Mouse (Mus musculus) liver, adult 2 months (tissue): ENCODE data around the gene Cdcp2. TPM values are rescaled to one million over a fixed set of nuclear protein-coding genes. Genes with fewer than 3 reads are reported as not detected.

Experiments used
- DNase-seq: peaks from one replicate; pipeline ENCODE4 v3.0.0-alpha.2; 2011; ENCODE audit warnings: low read depth, low spot score; ENCODE audit errors: extremely low read depth
- H3K27ac ChIP-seq: fragments of 200-500 bp; replicated peaks from 2 replicates; pipeline ENCODE4 v1.5.1; 2012; ENCODE audit warnings: low read depth, mild to moderate bottlenecking, control low read depth, inconsistent platforms, low read length; ENCODE audit not compliant: insufficient read depth
- H3K27me3 ChIP-seq: fragments of 200-500 bp; 2 replicates; pipeline ENCODE4 v1.6.1; 2012; ENCODE audit warnings: mild to moderate bottlenecking, moderate library complexity, low read length, inconsistent platforms; ENCODE audit not compliant: control insufficient read depth, insufficient read depth
- H3K36me3 ChIP-seq: fragments of 200-500 bp; 2 replicates; pipeline ENCODE4 v1.6.1; 2012; ENCODE audit warnings: low read length, inconsistent platforms; ENCODE audit not compliant: control insufficient read depth, insufficient read depth
- H3K4me1 ChIP-seq: fragments of 200-500 bp; 2 replicates; pipeline ENCODE4 v1.6.1; 2011; ENCODE audit warnings: low read length; ENCODE audit not compliant: control insufficient read depth, insufficient read depth
- H3K4me3 ChIP-seq: fragments of 200-500 bp; 2 replicates; pipeline ENCODE4 v1.5.1; 2011; ENCODE audit warnings: low read depth, mild to moderate bottlenecking, control low read depth, low read length, moderate library complexity; ENCODE audit not compliant: insufficient read depth
- H3K79me2 ChIP-seq: fragments of 200-500 bp; 2 replicates; pipeline ENCODE4 v1.6.1; 2012; ENCODE audit warnings: inconsistent platforms, mild to moderate bottlenecking, low read length, moderate library complexity; ENCODE audit not compliant: control insufficient read depth, insufficient read depth
- H3K9ac ChIP-seq: fragments of 200-500 bp; 2 replicates; pipeline ENCODE4 v1.6.1; 2012; ENCODE audit warnings: low read depth, mild to moderate bottlenecking, control low read depth, inconsistent platforms, low read length
- CTCF ChIP-seq: fragments of 200-500 bp; IDR thresholded peaks from 2 replicates; pipeline ENCODE4 v1.5.1; 2011; ENCODE audit warnings: low read depth, low read length, control low read depth
- POLR2A ChIP-seq: fragments of 200-500 bp; IDR thresholded peaks from 2 replicates; pipeline ENCODE4 v1.6.1; 2011; ENCODE audit warnings: low read length, control low read depth; ENCODE audit not compliant: insufficient read depth; ENCODE audit errors: extremely low read depth
- WGBS: fragments of 180-500 bp; shearing (Covaris S2); methylation state at CpG from one replicate; pipeline ENCODE4 v1.1.7; 2018; 5-methylcytosine and 5-hydroxymethylcytosine counted together
- polyA plus RNA-seq: library from polyadenylated mRNA; depleted of rRNA; stranded (reverse); fragments of >200 nt; gene quantifications from 2 replicates; pipeline ENCODE4 v1.2.3, GENCODE M21; 2012; rRNA removed
- total RNA-seq: library from RNA; depleted of rRNA; stranded (reverse); fragments of >200 nt; gene quantifications from 2 replicates; pipeline ENCODE4 v1.2.3, GENCODE M21; 2014; rRNA removed

Cdcp2 gene
- not detected in 2 replicates for total RNA-seq
- polyA plus RNA-seq, result not detected in 2 replicates

DNA sequence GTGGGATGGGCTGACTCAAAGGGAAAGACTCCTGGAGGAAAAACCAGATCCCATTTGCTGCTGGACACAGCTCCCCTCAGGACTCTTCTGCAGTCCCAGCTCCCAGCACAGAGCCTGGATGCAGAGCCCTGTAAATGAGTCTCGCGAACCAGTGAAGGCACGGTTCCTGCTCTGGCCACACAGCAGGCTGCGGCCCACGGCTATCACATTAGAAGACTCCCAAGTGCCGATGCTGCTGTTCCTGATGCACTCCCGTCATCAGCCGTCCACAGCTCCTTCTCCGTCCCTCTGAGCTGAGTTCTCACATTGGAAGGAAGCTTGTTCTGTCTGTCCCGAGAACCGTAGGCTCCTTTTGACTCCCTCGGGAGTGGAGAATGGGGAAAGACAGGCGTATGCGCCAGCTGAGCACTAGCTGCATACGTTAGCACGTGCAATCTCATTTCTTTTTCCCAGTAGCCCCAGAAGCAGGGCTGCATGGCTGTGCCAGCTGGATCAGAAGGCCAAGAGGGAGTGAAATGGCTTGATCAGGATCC is at the start of gene Cdcp2:
TSS of gene Cdcp2 (plus strand) at position 51 of the 533 bp plus-strand sequence.
- WGBS, result 92% methylated on average over 16 of the region's 16 CpGs

DNA sequence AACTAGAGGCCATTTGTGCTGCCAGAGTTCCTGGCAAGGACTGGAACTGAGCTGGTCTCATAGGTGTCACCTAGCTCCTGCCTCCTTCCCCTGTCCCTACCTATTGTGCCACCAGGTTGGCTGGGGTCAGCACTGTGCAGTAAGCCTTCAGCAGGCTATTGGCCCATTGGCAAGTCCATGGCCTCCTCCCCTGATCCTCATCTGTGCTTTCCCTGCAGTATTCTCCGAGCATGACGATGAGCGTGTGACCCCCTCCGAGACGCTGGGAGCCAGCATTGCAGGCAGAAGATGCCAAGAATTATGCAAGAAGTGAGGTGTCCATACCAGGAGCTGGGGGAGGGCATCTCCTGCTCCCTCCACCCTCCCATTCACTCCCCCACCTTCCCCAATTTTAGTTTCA is 48.9 kb upstream of the Cdcp2 start:
- H3K4me3 ChIP-seq, result no peak overlapping the region
- no peak overlapping the region for H3K9ac ChIP-seq
- H3K36me3 ChIP-seq, result peaks cover 2% of the 10 kb centered on the region; the same call in 1 of the 2 replicates
- no peaks in the 10 kb centered on the region for H3K79me2 ChIP-seq
- no peak for TF ChIP-seq CTCF
- TF ChIP-seq POLR2A, result no peak
- no peak for DNase-seq
- no peaks in the 10 kb centered on the region for H3K27me3 ChIP-seq
- no peaks in the 10 kb centered on the region for H3K4me1 ChIP-seq
- H3K27ac ChIP-seq, result no peak overlapping the region
- 88% methylated on average over 5 of the region's 5 CpGs for WGBS

More for the DNA sequence above, at the start of gene Cdcp2:
- Histone ChIP-seq H3K27ac (no peak within 1 kb of the TSS), H3K4me1 (no peaks in the 10 kb centered on the region), H3K27me3 (no peaks in the 10 kb centered on the region), H3K79me2 (no peaks in the 10 kb centered on the region), H3K36me3 (no peaks in the 10 kb centered on the region), H3K4me3 (no peak within 1 kb of the TSS), H3K9ac (no peak within 1 kb of the TSS)
- no peak for DNase-seq
- no peak for TF ChIP-seq CTCF
- no peak for TF ChIP-seq POLR2A

DNA sequence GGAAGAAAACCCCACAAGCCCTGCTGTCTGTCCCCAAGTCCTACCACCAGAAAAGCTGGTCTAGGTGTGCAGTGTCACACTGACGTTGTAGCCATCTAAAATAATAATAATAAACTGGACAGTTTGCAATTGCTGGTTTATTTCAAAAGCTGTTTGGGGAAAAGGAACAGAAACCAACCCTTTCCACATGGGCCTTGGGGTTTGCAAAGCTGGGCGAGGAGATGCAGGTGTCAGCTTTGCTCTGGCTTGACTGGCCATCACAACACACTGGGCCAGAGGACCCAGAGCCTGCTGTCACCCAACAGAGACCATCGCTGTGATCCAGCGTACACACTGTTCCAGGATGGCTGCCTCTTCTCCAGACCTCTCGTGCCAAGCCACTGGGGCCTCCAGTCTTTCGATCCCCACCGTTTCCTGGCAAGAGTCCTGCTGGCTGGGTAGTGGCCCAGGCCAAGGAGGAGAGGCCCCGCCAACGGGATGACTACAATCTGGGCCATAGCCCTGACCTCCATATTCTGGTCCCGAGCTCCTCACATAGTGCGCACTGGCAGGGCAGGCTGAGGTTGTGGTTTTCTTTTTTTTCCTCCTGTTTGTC is 48.0 kb upstream of the Cdcp2 start:
- DNase-seq, result no peak

DNA sequence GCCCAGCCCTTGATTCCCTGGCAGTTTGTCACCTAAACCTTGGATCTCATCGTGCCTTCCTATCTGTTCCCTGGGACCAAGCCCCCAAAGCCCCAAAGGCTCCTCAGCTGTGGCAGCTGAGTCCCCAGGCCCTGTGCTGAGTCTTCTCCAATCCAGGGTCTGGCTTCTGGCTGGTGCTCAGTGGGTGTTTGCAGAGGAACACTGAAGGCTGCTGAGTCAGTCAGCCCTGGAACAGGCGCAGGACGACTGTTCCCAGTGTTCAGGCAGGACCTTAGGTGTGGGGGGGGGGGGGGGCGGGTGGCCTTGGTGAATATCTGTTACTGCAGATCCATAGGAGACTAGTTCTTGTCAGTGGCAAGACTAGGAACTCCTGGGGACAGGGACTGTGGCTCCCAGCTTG is 44.8 kb upstream of the Cdcp2 start:
- H3K79me2 ChIP-seq, result no peaks in the 10 kb centered on the region
- DNase-seq, result no peak
- H3K9ac ChIP-seq, result no peak overlapping the region
- WGBS, result 58% methylated on average over 4 of the region's 4 CpGs
- no peak overlapping the region for H3K4me3 ChIP-seq
- TF ChIP-seq CTCF (no peak), POLR2A (no peak)
- no peaks in the 10 kb centered on the region for H3K4me1 ChIP-seq
- H3K36me3 ChIP-seq, result peaks cover 4% of the 10 kb centered on the region; the same call in 1 of the 2 replicates
- no peaks in the 10 kb centered on the region for H3K27me3 ChIP-seq
- H3K27ac ChIP-seq, result no peak overlapping the region

More for the DNA sequence above, 48.0 kb upstream of the Cdcp2 start:
- no peak for TF ChIP-seq CTCF
- TF ChIP-seq POLR2A, result no peak
- Histone ChIP-seq H3K27ac (no peak overlapping the region), H3K4me1 (no peaks in the 10 kb centered on the region), H3K79me2 (no peaks in the 10 kb centered on the region), H3K27me3 (no peaks in the 10 kb centered on the region), H3K36me3 (peaks cover 1% of the 10 kb centered on the region; the same call in 1 of the 2 replicates), H3K9ac (no peak overlapping the region), H3K4me3 (no peak overlapping the region)
- WGBS, result 84% methylated on average over 11 of the region's 11 CpGs

DNA sequence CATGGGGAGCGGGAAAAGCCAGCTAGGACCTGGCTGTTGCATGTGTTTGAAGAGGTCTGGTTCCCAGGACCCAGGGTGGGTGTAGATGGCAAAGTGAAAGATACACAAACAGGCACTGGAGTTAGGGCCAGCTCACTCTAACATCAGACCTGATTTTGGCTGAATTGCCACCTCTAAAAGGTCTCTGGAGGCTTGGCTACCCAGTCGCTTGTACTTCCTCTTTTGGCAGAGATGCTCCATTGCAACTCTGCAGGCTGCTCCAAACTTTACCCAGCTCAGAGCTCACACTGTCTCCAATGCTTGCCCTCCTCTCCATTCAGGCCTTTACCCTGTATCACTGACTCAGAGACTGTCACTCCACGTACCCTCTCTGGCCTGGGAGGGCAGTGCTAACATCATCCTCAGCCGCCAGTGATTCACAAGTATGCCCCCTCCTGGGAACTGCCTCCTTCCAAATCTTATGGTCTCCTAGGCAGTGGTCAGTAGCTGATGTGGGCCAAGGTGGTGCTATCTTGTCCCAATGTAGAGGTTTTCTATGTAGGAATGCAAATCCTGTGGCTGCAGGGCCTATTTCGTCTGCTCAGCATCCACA is 43.6 kb upstream of the Cdcp2 start:
- Histone ChIP-seq H3K9ac (no peak overlapping the region), H3K36me3 (peaks cover 5% of the 10 kb centered on the region; the same call in 1 of the 2 replicates), H3K27me3 (no peaks in the 10 kb centered on the region), H3K27ac (no peak overlapping the region), H3K4me3 (no peak overlapping the region), H3K79me2 (no peaks in the 10 kb centered on the region), H3K4me1 (no peaks in the 10 kb centered on the region)
- DNase-seq, result no peak
- 79% methylated on average over 5 of the region's 5 CpGs for WGBS
- TF ChIP-seq CTCF, result no peak
- TF ChIP-seq POLR2A, result no peak

DNA sequence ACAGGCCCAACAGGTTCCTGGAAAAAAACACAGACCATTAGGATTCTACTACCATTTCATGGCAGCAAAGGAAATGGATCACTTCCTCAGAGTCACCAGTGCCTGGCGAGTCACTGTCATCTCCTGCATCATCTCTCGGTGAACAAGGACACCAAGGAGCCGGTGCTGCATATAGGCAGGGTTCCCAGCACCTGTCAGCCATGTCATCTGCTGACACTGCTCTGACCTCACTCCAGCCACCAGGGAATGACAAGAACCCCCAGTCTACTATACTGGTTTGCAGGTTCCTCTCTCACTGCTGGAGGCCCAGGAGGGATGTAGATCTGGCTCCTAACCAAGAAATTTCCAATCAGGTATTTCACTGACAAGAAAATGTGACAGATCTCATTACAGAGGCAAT is 40.6 kb upstream of the Cdcp2 start:
- Histone ChIP-seq H3K4me1 (no peaks in the 10 kb centered on the region), H3K4me3 (no peak overlapping the region), H3K27me3 (no peaks in the 10 kb centered on the region), H3K9ac (no peak overlapping the region), H3K36me3 (peaks cover 14% of the 10 kb centered on the region; the same call in 1 of the 2 replicates), H3K27ac (no peak overlapping the region), H3K79me2 (no peaks in the 10 kb centered on the region)
- DNase-seq, result no peak
- 74% methylated on average over 3 of the region's 3 CpGs for WGBS
- TF ChIP-seq POLR2A (no peak), CTCF (no peak)
